Mouse (Mus musculus): ENCODE measurements around the gene Gpi1. TPM values are rescaled to one million over a fixed set of nuclear protein-coding genes. Genes with fewer than 3 reads are reported as not detected.

Gpi1 gene
- 170 and 223 TPM in 2 replicates for total RNA-seq (2014; rRNA removed)
- 180 and 259 TPM in 2 replicates for polyA plus RNA-seq (2015; fragmentation: Nextera tagmentation; extraction: Ambion mirVana)

DNA sequence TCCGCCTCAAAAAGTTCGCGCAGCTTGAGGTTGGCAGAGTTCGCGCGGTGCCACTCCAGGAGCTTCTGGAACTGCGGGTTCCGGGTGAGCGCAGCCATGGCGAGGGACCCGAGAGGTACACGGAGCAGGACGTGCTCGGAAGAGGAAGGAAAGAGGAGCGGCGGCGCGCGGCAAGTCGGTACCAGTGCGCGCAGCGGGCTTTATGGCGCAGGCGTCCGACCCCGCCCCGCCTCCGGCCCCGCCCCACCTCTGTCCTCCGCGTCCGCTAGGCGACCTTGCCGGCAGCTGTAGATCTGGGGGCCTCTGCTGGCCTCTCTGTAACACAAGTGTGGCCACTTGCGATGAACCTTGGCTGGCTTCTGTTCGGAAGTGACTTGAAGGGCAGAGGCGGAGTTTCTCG, at the start of gene Gpi1:
TSS of gene Gpi1 (minus strand) at position 221 of the 400 bp plus-strand sequence.
- Histone ChIP-seq H3K4me3 (ENCODE audit: low read depth, low read length) (peak within 1 kb of the TSS; percentile 62), H3K9ac (peak within 1 kb of the TSS; percentile 59), H3K27ac (ENCODE audit: low read depth, low read length) (peak within 1 kb of the TSS; percentile 57), H3K27me3 (ENCODE audit: insufficient read depth, low read length) (no peaks in the 10 kb centered on the region), H3K4me2 (ENCODE audit: low read depth) (peak within 1 kb of the TSS; percentile 80), H3K4me1 (ENCODE audit: insufficient read depth) (0 out of 2 replicates have a peak, but pooled peaks cover 9% of the 10 kb centered on the region), H3K9me3 (ENCODE audit: low read length) (no peaks in the 10 kb centered on the region), H3K36me3 (ENCODE audit: insufficient read depth) (peaks cover 16% of the 10 kb centered on the region)
- under 1% methylated on average over 36 of the region's 39 CpGs for WGBS
- peak; percentile 43 for TF ChIP-seq CTCF (IDR thresholded peaks at IDR 0.05; ENCODE audit: low read depth)
- DNase-seq (peak; percentile 77), ATAC-seq (peak; percentile 37)

DNA sequence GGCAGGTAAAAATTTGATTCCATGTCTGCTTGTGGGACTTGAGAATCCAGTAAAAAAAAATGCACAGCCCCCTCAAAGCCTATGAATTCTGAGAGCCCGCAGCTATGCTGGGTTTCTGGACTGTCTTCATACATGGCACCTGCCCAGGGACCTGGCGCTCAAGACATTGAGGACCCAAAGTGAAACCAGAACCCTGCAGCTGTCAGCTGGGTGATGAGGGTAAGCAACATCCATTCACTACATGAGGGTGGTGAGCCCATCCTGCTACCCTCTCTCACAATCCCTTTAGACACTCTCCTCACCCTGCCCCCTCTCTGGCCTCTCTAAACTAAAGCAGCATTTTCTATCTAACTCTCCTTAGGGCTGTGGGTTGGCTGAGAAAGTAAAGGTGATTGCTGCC, 47.5 kb upstream of the Gpi1 start:
- ATAC-seq (no peak), DNase-seq (no peak)
- WGBS = 93% methylated on average over 2 of the region's 2 CpGs
- no peaks in the 10 kb centered on the region for H3K9me3 ChIP-seq (ENCODE audit: low read length)
- H3K4me2 ChIP-seq (ENCODE audit: low read depth) = no peak overlapping the region
- H3K27me3 ChIP-seq (ENCODE audit: insufficient read depth, low read length) = no peaks in the 10 kb centered on the region
- no peaks in the 10 kb centered on the region for H3K4me1 ChIP-seq (ENCODE audit: insufficient read depth)
- peaks cover 1% of the 10 kb centered on the region; the same call in 1 of the 2 replicates for H3K36me3 ChIP-seq (ENCODE audit: insufficient read depth)
- H3K4me3 ChIP-seq (ENCODE audit: low read depth, low read length) = no peak overlapping the region
- no peak overlapping the region for H3K9ac ChIP-seq
- no peak overlapping the region for H3K27ac ChIP-seq (ENCODE audit: low read depth, low read length)
- TF ChIP-seq CTCF (IDR thresholded peaks at IDR 0.05; ENCODE audit: low read depth) = no peak

DNA sequence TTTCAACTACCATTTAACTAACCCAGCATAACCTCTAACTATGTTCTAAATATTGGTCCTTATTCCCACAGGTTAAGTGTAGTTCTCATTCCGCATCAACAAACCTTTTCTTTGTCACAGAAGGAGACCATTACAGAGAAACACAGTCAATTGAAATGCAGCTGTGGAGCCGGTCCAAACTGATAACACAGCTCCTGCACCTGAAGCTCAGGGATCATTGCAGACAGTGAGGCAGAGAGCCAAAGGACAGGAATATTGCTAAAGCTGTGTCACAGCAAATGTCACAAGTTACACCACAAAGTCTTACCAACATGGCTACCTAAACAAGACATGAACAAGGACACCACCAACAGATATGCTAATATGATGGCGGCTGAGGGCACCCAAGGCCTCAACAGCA, 45.9 kb upstream of the Gpi1 start:
- WGBS = 79% methylated on average over 3 of the region's 3 CpGs
- no peak for ATAC-seq
- no peaks in the 10 kb centered on the region for H3K27me3 ChIP-seq (ENCODE audit: insufficient read depth, low read length)
- no peaks in the 10 kb centered on the region for H3K4me1 ChIP-seq (ENCODE audit: insufficient read depth)
- DNase-seq = no peak
- no peak overlapping the region for H3K27ac ChIP-seq (ENCODE audit: low read depth, low read length)
- no peak overlapping the region for H3K4me3 ChIP-seq (ENCODE audit: low read depth, low read length)
- H3K4me2 ChIP-seq (ENCODE audit: low read depth) = no peak overlapping the region
- no peak for TF ChIP-seq CTCF (IDR thresholded peaks at IDR 0.05; ENCODE audit: low read depth)
- no peaks in the 10 kb centered on the region for H3K36me3 ChIP-seq (ENCODE audit: insufficient read depth)
- H3K9ac ChIP-seq = no peak overlapping the region
- H3K9me3 ChIP-seq (ENCODE audit: low read length) = no peaks in the 10 kb centered on the region

DNA sequence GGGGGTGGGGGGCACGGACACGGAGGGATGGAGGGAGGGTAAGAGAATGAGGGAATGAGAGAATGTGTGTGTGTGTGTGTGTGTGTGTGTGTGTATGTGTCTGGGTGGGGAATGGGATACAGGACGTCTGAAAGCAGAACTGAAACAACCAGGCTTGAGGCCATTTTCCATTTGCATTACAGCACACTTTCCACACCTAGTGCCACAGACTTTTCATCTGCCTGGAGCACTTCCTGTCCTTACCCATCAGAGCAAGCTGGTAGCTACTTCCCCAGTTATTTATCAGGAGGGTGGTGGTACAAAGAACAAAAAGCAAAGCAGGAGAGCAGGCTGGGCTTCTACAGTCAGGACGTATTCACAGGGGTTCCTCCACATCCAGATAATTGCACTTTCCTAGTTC, 42.3 kb upstream of the Gpi1 start:
- no peak overlapping the region for H3K4me2 ChIP-seq (ENCODE audit: low read depth)
- 69% methylated on average over 4 of the region's 4 CpGs for WGBS

DNA sequence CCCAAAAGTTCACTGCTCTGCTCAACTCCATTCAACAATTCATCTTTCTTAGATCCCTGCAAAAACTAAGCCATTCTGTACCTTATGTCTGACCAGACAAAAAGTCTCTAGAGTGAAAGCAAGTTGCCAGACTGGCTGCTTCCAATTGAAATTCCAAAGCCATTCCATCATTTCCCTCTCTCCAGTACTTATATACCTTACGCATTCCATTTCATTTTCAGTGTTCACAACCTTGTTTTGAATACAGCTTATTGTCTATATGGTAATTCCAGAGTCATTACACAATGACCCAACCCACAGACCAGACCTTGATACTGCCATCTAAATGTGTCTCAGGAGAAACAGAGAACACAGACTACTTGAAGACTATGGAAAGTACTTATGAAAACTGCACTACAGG, 38.3 kb upstream of the Gpi1 start:
- no peaks in the 10 kb centered on the region for H3K9me3 ChIP-seq (ENCODE audit: low read length)
- peaks cover 2% of the 10 kb centered on the region; the same call in 1 of the 2 replicates for H3K36me3 ChIP-seq (ENCODE audit: insufficient read depth)
- DNase-seq (no peak), ATAC-seq (no peak)
- H3K27me3 ChIP-seq (ENCODE audit: insufficient read depth, low read length) = no peaks in the 10 kb centered on the region
- TF ChIP-seq CTCF (IDR thresholded peaks at IDR 0.05; ENCODE audit: low read depth) = no peak
- H3K9ac ChIP-seq = no peak overlapping the region
- H3K4me1 ChIP-seq (ENCODE audit: insufficient read depth) = no peaks in the 10 kb centered on the region
- no peak overlapping the region for H3K27ac ChIP-seq (ENCODE audit: low read depth, low read length)
- no peak overlapping the region for H3K4me2 ChIP-seq (ENCODE audit: low read depth)
- H3K4me3 ChIP-seq (ENCODE audit: low read depth, low read length) = no peak overlapping the region
- WGBS = 38% methylated on average over 1 of the region's 1 CpGs

More for the DNA sequence above, 42.3 kb upstream of the Gpi1 start:
- H3K9me3 ChIP-seq (ENCODE audit: low read length) = no peaks in the 10 kb centered on the region
- no peaks in the 10 kb centered on the region for H3K36me3 ChIP-seq (ENCODE audit: insufficient read depth)
- H3K27me3 ChIP-seq (ENCODE audit: insufficient read depth, low read length) = no peaks in the 10 kb centered on the region
- H3K4me1 ChIP-seq (ENCODE audit: insufficient read depth) = no peaks in the 10 kb centered on the region
- no peak overlapping the region for H3K4me3 ChIP-seq (ENCODE audit: low read depth, low read length)
- ATAC-seq (no peak), DNase-seq (no peak)
- no peak for TF ChIP-seq CTCF (IDR thresholded peaks at IDR 0.05; ENCODE audit: low read depth)
- no peak overlapping the region for H3K27ac ChIP-seq (ENCODE audit: low read depth, low read length)
- H3K9ac ChIP-seq = no peak overlapping the region

DNA sequence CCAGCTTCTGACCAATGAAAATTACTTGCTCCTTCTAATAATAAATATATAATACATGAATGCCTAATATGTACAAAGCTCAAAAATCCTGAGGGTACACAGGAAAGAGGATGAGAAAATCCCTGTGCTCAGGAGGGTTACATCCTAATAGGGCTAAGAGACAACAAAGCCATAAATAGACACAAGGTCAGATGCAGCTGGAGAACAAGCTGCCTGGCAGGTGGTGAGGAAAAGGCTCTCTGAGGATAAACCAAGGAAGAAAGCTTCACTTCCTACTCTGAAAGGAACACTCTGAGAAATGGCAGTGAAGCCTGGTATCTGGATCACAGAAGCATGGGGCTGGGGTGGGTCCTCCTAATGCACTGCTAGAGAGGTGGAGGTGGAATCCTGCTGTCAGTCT, 36.3 kb upstream of the Gpi1 start:
- TF ChIP-seq CTCF (IDR thresholded peaks at IDR 0.05; ENCODE audit: low read depth) = no peak
- DNase-seq (no peak), ATAC-seq (no peak)
- Histone ChIP-seq H3K9me3 (ENCODE audit: low read length) (no peaks in the 10 kb centered on the region), H3K36me3 (ENCODE audit: insufficient read depth) (peaks cover 15% of the 10 kb centered on the region), H3K27me3 (ENCODE audit: insufficient read depth, low read length) (no peaks in the 10 kb centered on the region), H3K4me3 (ENCODE audit: low read depth, low read length) (no peak overlapping the region), H3K4me1 (ENCODE audit: insufficient read depth) (no peaks in the 10 kb centered on the region), H3K4me2 (ENCODE audit: low read depth) (no peak overlapping the region), H3K27ac (ENCODE audit: low read depth, low read length) (no peak overlapping the region), H3K9ac (no peak overlapping the region)

DNA sequence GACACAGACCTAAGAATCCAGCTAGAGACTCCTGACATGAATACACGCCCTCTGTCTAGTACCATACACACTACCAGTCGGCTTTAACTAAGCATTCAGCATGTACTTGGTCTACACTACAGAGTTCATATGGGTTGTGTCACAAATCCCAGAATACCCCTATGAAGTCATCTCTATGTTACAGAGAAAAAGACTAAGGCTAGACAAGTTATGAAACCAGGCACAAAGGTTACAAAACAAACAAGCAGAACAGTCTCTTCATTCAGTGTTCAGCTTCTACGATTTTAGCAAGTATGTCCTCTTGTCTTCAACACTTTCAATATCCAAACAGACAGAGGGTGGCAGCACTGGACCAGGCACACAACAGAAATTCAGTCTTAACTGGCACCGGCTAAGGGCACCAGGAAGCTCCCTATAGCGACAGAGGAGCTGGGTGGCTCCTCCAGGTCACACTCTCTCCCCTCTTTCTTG, 35.8 kb upstream of the Gpi1 start:
- Histone ChIP-seq H3K27ac (ENCODE audit: low read depth, low read length) (no peak overlapping the region), H3K36me3 (ENCODE audit: insufficient read depth) (peaks cover 15% of the 10 kb centered on the region), H3K27me3 (ENCODE audit: insufficient read depth, low read length) (no peaks in the 10 kb centered on the region), H3K4me3 (ENCODE audit: low read depth, low read length) (no peak overlapping the region), H3K9ac (no peak overlapping the region), H3K9me3 (ENCODE audit: low read length) (no peaks in the 10 kb centered on the region), H3K4me1 (ENCODE audit: insufficient read depth) (no peaks in the 10 kb centered on the region), H3K4me2 (ENCODE audit: low read depth) (no peak overlapping the region)
- ATAC-seq (peak; percentile 51; the same call in 1 of the 2 replicates), DNase-seq (peak; percentile 64)
- TF ChIP-seq CTCF (IDR thresholded peaks at IDR 0.05; ENCODE audit: low read depth) = peak; percentile 70
- 53% methylated on average over 5 of the region's 5 CpGs for WGBS
